Mouse (Mus musculus) splenic B cell, adult 2 months (primary cell): ENCODE measurements around the gene Anapc16.

Experiments used
- DNase-seq: peaks from one replicate; pipeline ENCODE4 v3.0.0-alpha.2; 2011; ENCODE audit warnings: low read depth, low spot score
- H3K27me3 ChIP-seq: 2 replicates; pipeline ENCODE4 v1.6.1; 2012; ENCODE audit warnings: mild to moderate bottlenecking, low read length, moderate library complexity, mixed read lengths; ENCODE audit not compliant: control insufficient read depth, poor library complexity, insufficient read depth, severe bottlenecking
- H3K36me3 ChIP-seq: 2 replicates; pipeline ENCODE4 v1.6.1; 2012; ENCODE audit warnings: mild to moderate bottlenecking, low read length, moderate library complexity, mixed read lengths; ENCODE audit not compliant: control insufficient read depth, poor library complexity, insufficient read depth, severe bottlenecking

Anapc16 gene

DNA sequence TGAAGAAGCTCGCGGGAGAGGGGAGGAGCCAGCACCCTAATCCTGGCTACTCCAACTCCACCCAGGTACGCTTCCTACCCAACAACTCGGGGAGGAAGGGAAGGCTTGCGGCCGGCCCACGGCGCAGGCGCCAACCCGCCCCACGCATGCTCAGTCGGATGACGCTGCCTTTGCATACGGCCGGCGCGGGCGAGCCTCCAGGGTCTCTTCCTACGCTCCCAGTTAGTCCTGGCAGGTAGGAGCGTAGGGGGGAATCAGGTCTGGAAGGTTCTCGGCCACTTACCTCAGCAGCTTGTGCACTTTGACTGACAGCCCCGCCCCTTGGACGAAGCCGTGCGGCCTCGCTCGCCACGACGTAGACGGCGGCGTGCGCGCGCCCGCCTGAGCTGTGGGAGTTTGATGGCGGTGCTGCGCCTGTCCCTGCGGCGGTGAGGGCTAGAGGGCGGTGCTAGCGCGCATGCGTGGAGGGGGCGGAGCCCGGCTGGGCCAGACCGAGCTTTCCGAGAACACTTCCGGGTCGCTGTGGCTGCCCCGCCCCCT lies at the start of gene Anapc16, which contains the start of gene Ascc1:
Anapc16 (minus strand) TSS at position 463 of the 540 bp plus-strand sequence.
Ascc1 (plus strand) TSS at position 133 of the 540 bp plus-strand sequence.
- Histone ChIP-seq H3K36me3 (peaks cover 6% of the 10 kb centered on the region), H3K27me3 (no peaks in the 10 kb centered on the region)
- DNase-seq = peak; percentile 99

GRCm38 (mm10) chr10:60050581-60050980 lies 47.6 kb upstream of the Anapc16 start:
- Histone ChIP-seq H3K36me3 (0 out of 2 replicates have a peak, but pooled peaks cover 4% of the 10 kb centered on the region), H3K27me3 (no peaks in the 10 kb centered on the region)
- no peak for DNase-seq

GRCm38 (mm10) chr10:60046696-60047095 lies 43.8 kb upstream of the Anapc16 start:
- Histone ChIP-seq H3K36me3 (0 out of 2 replicates have a peak, but pooled peaks cover 4% of the 10 kb centered on the region), H3K27me3 (no peaks in the 10 kb centered on the region)
- DNase-seq = no peak

DNA sequence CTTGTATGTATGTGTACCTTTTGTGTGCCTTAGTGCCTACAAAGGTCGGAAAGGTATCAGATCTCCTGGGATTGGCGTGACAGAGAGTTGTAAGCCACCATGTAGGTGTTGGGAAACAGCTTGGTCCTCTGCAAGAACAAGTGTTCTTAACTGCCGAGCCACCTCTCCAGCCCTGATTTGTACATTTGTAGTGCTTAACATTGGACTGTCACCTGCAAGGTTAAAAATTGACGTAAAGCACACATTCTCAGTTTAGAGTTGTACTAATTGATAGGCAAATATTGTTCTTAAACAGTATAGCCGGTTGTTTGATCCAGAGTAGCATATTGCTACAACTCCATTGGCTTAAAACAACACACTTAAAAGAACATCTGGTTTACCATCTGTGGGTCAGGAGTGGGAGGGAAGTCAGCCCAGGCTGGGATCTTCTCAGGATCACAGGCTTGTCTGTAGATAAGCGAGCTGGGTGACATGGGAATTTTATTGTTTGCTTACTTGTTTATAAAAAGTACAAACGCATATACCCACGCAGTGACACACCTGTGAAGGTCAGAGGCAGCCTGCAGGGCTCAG lies 39.5 kb upstream of the Anapc16 start:
- H3K27me3 ChIP-seq = no peaks in the 10 kb centered on the region
- no peak for DNase-seq
- H3K36me3 ChIP-seq = no peaks in the 10 kb centered on the region

- H3K36me3 ChIP-seq = no peaks in the 10 kb centered on the region
- no peaks in the 10 kb centered on the region for H3K27me3 ChIP-seq
- DNase-seq = no peak
These were observed 32.8 kb upstream of the Anapc16 start for GRCm38 (mm10) chr10:60035744-60036143.

GRCm38 (mm10) chr10:60034621-60035020 lies 31.7 kb upstream of the Anapc16 start:
- no peak for DNase-seq
- H3K36me3 ChIP-seq = no peaks in the 10 kb centered on the region
- H3K27me3 ChIP-seq = no peaks in the 10 kb centered on the region

- no peak for DNase-seq
These were observed 30.1 kb upstream of the Anapc16 start for GRCm38 (mm10) chr10:60033064-60033463.

DNA sequence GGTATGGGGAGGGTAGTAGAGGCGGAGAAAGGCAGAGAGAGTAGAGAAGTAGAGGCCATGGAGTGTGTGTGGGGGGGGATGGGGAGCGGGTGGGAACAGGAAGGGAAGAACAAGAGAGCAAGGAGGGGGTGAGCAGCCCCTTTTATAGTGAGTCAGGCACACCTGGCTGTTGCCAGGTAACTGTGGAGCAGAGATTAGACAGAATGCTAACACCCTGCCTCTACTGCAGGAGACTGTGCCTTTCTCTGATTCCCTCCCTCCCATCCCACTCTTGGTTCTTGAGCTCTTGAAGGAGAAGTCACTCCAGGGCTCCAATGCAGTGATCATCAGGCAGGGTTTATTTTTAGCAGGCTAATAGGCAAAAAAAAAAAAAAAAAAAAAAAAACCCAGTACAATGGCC lies 29.7 kb upstream of the Anapc16 start:
- no peak for DNase-seq
- Histone ChIP-seq H3K36me3 (no peaks in the 10 kb centered on the region), H3K27me3 (no peaks in the 10 kb centered on the region)

More at GRCm38 (mm10) chr10:60033064-60033463, 30.1 kb upstream of the Anapc16 start:
- no peaks in the 10 kb centered on the region for H3K27me3 ChIP-seq
- H3K36me3 ChIP-seq = no peaks in the 10 kb centered on the region

DNA sequence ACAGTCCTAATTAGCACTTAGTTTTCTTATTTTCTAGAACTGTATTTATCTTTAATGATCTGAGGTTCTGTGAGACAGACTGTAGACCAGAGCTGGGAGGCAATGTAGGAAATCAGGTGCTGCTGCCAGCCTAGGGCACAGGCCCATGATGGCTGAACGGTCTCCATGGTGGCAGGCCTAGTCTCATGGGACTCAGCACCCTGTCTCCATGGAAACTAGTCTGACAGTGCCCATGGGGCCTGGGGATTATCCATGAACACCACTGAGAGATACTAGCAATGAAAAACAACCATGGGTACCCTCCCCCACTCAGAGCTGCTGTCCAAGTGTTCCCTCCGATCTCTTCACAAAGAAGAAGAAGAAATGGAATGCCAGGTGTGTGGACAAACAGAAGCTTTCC lies 29.1 kb upstream of the Anapc16 start:
- Histone ChIP-seq H3K27me3 (no peaks in the 10 kb centered on the region), H3K36me3 (no peaks in the 10 kb centered on the region)
- no peak for DNase-seq

DNA sequence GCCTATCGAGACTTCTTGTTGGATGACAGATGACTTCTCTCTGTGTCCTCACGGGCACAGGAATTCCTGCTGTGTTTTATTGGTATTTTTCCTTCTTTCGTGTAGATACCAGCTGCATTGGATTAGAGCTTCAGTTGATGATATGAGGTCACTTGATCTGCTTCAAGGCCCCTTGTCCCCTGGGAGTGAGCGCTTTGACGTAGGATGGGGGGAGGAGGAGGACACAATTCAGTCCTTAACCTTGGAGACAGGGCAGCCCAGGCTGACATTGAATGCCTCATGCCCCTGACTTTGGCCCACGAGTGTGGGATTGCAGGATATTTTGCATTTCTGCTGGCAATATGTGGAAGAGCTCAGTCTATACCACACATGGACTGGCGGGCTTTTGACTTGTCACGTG lies 28.6 kb upstream of the Anapc16 start:
- no peaks in the 10 kb centered on the region for H3K27me3 ChIP-seq
- DNase-seq = peak; percentile 19
- no peaks in the 10 kb centered on the region for H3K36me3 ChIP-seq

DNA sequence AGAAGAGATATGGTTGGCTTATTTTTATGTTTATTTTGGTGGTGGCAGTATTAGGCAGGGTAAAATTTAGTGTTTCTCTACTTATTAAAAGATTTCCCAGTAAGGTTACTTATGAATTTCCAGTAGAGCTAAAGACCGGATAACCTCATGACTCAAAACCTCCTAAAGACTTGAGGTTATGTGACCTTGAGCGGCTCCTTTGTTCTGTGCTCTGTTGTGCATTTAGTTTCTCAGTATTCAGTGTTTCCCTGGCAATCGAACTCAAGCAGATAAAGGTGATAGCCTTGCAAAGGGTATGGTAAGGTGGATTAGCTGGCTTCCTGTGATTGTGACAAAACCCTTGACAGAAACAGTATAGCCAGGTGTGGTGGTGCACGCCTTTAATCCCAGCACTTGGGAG lies 26.5 kb upstream of the Anapc16 start:
- no peak for DNase-seq
- Histone ChIP-seq H3K27me3 (no peaks in the 10 kb centered on the region), H3K36me3 (no peaks in the 10 kb centered on the region)

- no peaks in the 10 kb centered on the region for H3K27me3 ChIP-seq
- no peaks in the 10 kb centered on the region for H3K36me3 ChIP-seq
- DNase-seq = no peak
These were observed 26.0 kb upstream of the Anapc16 start for GRCm38 (mm10) chr10:60028979-60029378.

DNA sequence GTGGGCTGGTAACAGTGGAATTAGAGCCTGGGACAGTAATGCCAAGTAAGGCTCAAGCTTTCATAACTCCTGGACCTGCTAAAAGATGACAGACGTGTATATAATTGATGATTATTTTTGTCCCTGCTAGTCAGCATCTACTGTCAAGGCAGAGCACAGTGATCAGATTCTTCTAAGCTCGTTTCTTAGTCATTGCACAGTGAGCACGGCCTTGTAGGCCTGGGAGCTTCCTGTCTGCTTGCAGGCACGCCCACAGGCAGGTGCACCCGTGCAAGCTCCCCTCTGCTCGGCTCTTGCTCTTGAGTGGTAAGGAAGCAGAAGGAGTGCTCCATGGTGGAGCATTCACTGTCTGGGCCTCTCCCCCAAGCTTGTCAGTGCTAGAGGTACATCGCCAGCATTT lies 25.2 kb upstream of the Anapc16 start:
- Histone ChIP-seq H3K27me3 (no peaks in the 10 kb centered on the region), H3K36me3 (no peaks in the 10 kb centered on the region)
- DNase-seq = peak; percentile 34

- no peaks in the 10 kb centered on the region for H3K27me3 ChIP-seq
- peak; percentile 23 for DNase-seq
- no peaks in the 10 kb centered on the region for H3K36me3 ChIP-seq
These were observed 24.7 kb upstream of the Anapc16 start for GRCm38 (mm10) chr10:60027619-60028084.

DNA sequence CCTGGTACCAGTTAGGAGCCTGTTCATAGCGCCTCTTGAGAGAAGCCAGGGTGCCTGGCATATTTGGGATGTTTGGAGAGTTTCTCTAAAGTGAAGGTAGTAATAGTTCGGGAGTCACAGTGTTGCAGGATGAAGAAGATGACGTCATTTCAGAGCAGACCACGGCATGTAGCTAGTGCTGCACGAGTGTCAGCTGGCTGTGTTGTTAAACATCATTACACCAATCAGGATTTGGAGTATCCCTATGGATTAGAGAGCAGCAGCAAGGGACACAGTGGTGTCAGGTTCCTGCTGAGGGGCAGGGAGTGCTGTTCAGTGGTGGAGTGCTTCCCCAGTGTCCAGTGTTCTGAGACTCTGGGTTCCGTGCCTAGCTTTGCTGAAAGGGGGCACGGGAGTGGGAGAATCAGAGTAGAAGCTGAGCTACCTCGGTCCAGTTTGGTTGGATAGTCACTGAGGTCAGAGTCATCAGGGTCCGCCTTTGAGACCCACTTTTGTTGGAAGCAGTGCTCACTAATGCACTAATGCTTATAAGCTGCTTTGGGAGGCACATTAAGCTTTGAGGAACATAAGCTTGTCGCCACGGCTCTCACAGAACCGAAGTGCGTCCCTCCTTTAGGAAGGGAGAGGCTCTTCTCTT lies 23.9 kb upstream of the Anapc16 start:
- DNase-seq = no peak
- Histone ChIP-seq H3K27me3 (no peaks in the 10 kb centered on the region), H3K36me3 (no peaks in the 10 kb centered on the region)
